In the genomic region with DNA sequence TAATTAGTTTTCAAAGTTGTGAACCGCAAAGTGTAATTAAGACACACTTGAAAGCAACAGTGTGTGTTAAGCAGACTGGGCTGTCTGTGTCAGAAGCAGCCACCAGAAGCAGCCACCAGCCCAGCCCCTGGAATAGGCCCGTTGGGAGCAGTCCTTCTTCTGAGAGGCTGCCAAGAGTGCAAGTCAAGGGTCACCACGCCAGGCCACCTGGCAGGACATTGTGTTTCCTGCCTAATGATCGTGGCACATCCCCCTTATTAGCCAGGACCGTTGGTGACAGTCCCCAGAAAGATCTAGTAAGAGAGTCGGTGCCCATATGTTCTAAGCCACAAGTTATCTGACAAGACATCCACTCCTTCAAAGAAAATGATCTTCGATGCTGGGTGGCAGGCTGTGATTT, we compare ENCODE assay signal across 10 mouse cellular contexts. TPM values are rescaled to one million over a fixed set of nuclear protein-coding genes. Genes with fewer than 3 reads are reported as not detected.
DNase-seq lines count a peak whose midpoint lies in the region; ATAC-seq lines count a peak whose summit lies in the region.
"Had no signal": no experiment of that assay in that cellular context is flagged by ENCODE, and none has a peak within 500 bp of the region (broad histone marks: within the 10 kb centered on the region; RNA-seq: fewer than 3 reads in every experiment).

No protein-coding gene starts in this region.

- H3K4me2 ChIP-seq in kidney, embryonic 15.5 days: no peak overlapping the region
- H3K4me2 ChIP-seq in heart, embryonic 12.5 days: no peak overlapping the region
- H3K4me2 ChIP-seq: midbrain, embryonic 12.5 days had no signal

- peak; percentile 81 for DNase-seq in kidney, adult 11 months
- peak; percentile 49 for DNase-seq in adrenal gland, postnatal 25 days
- peak; percentile 88 to 92 for DNase-seq in kidney, postnatal 36 days
- no peak for DNase-seq in layer of hippocampus, postnatal 14 days (ENCODE audit: low spot score in 2 of 2)
- DNase-seq in cerebellum, adult 11 months: no peak
- DNase-seq in left cerebral cortex, adult 18-20 months (ENCODE audit: low spot score in 2 of 2): no peak
- DNase-seq: thymus, postnatal 25 days had no signal

- H3K4me3 ChIP-seq in kidney, embryonic 15.5 days (replicated peaks): no peak overlapping the region
- H3K4me3 ChIP-seq in heart, embryonic 12.5 days: no peak overlapping the region
- H3K4me3 ChIP-seq: midbrain, embryonic 12.5 days had no signal

- WGBS in kidney, embryonic 15.5 days: 11% methylated on average over 7 of the region's 7 CpGs
- WGBS in heart, embryonic 12.5 days: 34% methylated on average over 7 of the region's 7 CpGs

- H3K27me3 ChIP-seq in kidney, embryonic 15.5 days: no peaks in the 10 kb centered on the region
- 0 out of 2 replicates have a peak, but pooled peaks cover 6% of the 10 kb centered on the region for H3K27me3 ChIP-seq in heart, embryonic 12.5 days (replicated peaks)

- no peak overlapping the region for H3K27ac ChIP-seq in kidney, embryonic 15.5 days
- no peak overlapping the region for H3K27ac ChIP-seq in heart, embryonic 12.5 days (ENCODE audit: poor library complexity, severe bottlenecking)
- H3K27ac ChIP-seq: midbrain, embryonic 12.5 days had no signal

- H3K9me3 ChIP-seq in kidney, embryonic 15.5 days (replicated peaks): no peaks in the 10 kb centered on the region
- no peaks in the 10 kb centered on the region for H3K9me3 ChIP-seq in heart, embryonic 12.5 days (replicated peaks)
- H3K9me3 ChIP-seq: midbrain, embryonic 12.5 days had no signal

- H3K4me1 ChIP-seq in kidney, embryonic 15.5 days: peaks cover 47% of the 10 kb centered on the region
- peaks cover 80% of the 10 kb centered on the region for H3K4me1 ChIP-seq in heart, embryonic 12.5 days (replicated peaks)

- H3K36me3 ChIP-seq in kidney, embryonic 15.5 days: peaks cover 12% of the 10 kb centered on the region
- H3K36me3 ChIP-seq in heart, embryonic 12.5 days: peaks cover 15% of the 10 kb centered on the region
- H3K36me3 ChIP-seq: midbrain, embryonic 12.5 days had no signal

- no peak for ATAC-seq in kidney, embryonic 15.5 days (replicated peaks; ENCODE audit: low FRiP score)
- ATAC-seq in heart, embryonic 12.5 days (ENCODE audit: insufficient number of reproducible peaks, low FRiP score): no peak

- H3K9ac ChIP-seq in kidney, embryonic 15.5 days: no peak overlapping the region
- peak overlapping the region; percentile 48; the same call in 1 of the 2 replicates for H3K9ac ChIP-seq in heart, embryonic 12.5 days
- H3K9ac ChIP-seq: midbrain, embryonic 12.5 days had no signal

RNA-seq across cellular contexts. Expression of gene Slc25a51, which starts 53.1 kb away (rescaled TPM):
- 79.0 and 81.0 TPM in 2 replicates for polyA plus RNA-seq in kidney, embryonic 15.5 days (2015; fragmentation: Nextera tagmentation; extraction: Ambion mirVana)
- total RNA-seq in adrenal gland, postnatal 25 days (2021): 376 and 405 TPM in 2 replicates
- polyA plus RNA-seq in heart, embryonic 12.5 days (2016; fragmentation: Nextera tagmentation; extraction: Ambion mirVana): 73.4 and 75.6 TPM in 2 replicates
- total RNA-seq in layer of hippocampus, postnatal 14 days (2021): 100 to 1,000 TPM; 117 to 126 TPM
- total RNA-seq in left cerebral cortex, adult 18-20 months (2021): 100 to 1,000 TPM; 108 to 115 TPM

Comparison
In these comparisons a context has a peak if more than half of its experiments do, and no peak if none do; other contexts are left out.
1. DNase-seq: peak in kidney, adult 11 months (single experiment), adrenal gland, postnatal 25 days (single experiment) and kidney, postnatal 36 days (2 of 2); none in layer of hippocampus, postnatal 14 days (0 of 2), cerebellum, adult 11 months (single experiment) and left cerebral cortex, adult 18-20 months (0 of 2).